Mouse (Mus musculus): ENCODE data around the gene Nsf.

DNA sequence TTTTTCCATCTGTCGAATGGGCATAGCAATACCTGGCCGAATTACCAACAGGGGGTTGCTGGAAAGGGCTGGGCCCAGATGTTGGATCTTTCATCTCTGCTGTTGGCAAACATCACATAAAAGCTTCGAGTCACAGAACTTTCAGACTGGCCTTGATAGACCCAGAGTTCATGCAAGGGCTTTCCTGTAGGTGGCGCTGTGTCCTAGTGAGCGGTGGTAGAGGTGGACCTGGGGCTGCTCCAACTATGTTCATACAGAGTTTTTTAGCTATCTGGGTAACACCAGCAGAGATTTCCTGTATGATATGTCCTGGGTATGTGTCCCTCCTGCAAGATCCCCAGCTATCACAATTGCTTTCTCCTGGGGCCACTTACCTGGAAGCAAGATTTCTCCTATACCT, 43.5 kb upstream of the Nsf start:
- TF ChIP-seq CTCF (IDR thresholded peaks at IDR 0.05; ENCODE audit: low read depth, low read length) (peak; percentile 89), POLR2A (IDR thresholded peaks at IDR 0.05; ENCODE audit: extremely low read depth, insufficient read depth, low read length) (no peak)
